Mouse (Mus musculus): Measurements from ENCODE around the gene Rnps1.
"Not testable (repeated sequence)": the region's sequence is repeated elsewhere in the genome, so short reads cannot be mapped to it uniquely, and the experiment has no call there.

Rnps1 gene

GRCm38 (mm10) chr17:24414230-24414976 is at the start of gene Rnps1:
TSS of gene Rnps1 (plus strand) at chr17:24414565.
- peak; percentile 99 for DNase-seq

GRCm38 (mm10) chr17:24365863-24366262 is 48.5 kb upstream of the Rnps1 start:
- no peak for DNase-seq

GRCm38 (mm10) chr17:24375094-24375712 is 39.2 kb upstream of the Rnps1 start:
- peak; percentile 37 for DNase-seq

GRCm38 (mm10) chr17:24375886-24376285 is 38.5 kb upstream of the Rnps1 start:
- DNase-seq = no peak

- DNase-seq = no peak
Measured at GRCm38 (mm10) chr17:24378496-24378895, 35.9 kb upstream of the Rnps1 start.

GRCm38 (mm10) chr17:24383789-24384188 is 30.6 kb upstream of the Rnps1 start:
- no peak for DNase-seq

GRCm38 (mm10) chr17:24388711-24389110 is 25.7 kb upstream of the Rnps1 start:
- no peak for DNase-seq

- peak; percentile 83 for DNase-seq
Measured at GRCm38 (mm10) chr17:24389865-24390264, 24.5 kb upstream of the Rnps1 start.

- DNase-seq = no peak
Measured at GRCm38 (mm10) chr17:24391149-24391548, 23.2 kb upstream of the Rnps1 start.

- DNase-seq = no peak
Measured at GRCm38 (mm10) chr17:24393527-24393926, 20.8 kb upstream of the Rnps1 start.

- peak; percentile 38 for DNase-seq
Measured at GRCm38 (mm10) chr17:24394456-24394855, 19.9 kb upstream of the Rnps1 start.

- no peak for DNase-seq
Measured at GRCm38 (mm10) chr17:24402371-24402770, 12.0 kb upstream of the Rnps1 start.

GRCm38 (mm10) chr17:24407116-24407803 is 7.1 kb upstream of the Rnps1 start:
- DNase-seq = no peak

- DNase-seq = peak; percentile 46
Measured at GRCm38 (mm10) chr17:24413557-24414211, 681 bp upstream of the Rnps1 start.

GRCm38 (mm10) chr17:24415011-24415410 is 646 bp downstream of the Rnps1 start:
- DNase-seq = no peak

- DNase-seq = no peak
Measured at GRCm38 (mm10) chr17:24416051-24416652, 1.8 kb downstream of the Rnps1 start.

GRCm38 (mm10) chr17:24423114-24423513 is 8.7 kb downstream of the Rnps1 start:
- no peak for DNase-seq

GRCm38 (mm10) chr17:24424489-24424888 is 10.1 kb downstream of the Rnps1 start:
- DNase-seq = no peak

GRCm38 (mm10) chr17:24425326-24425725 is 11.0 kb downstream of the Rnps1 start:
- not testable (repeated sequence) for DNase-seq

- DNase-seq = no peak
Measured at GRCm38 (mm10) chr17:24425905-24426304, 11.5 kb downstream of the Rnps1 start.

- peak; percentile 97 for DNase-seq
Measured at GRCm38 (mm10) chr17:24426471-24427169, 12.3 kb downstream of the Rnps1 start, which contains the start of gene Eci1. TSS of gene Eci1 (plus strand) at chr17:24426641.

- no peak for DNase-seq
Measured at GRCm38 (mm10) chr17:24427170-24427557, 12.8 kb downstream of the Rnps1 start.

All from kidney, postnatal 10 days (tissue).